Mouse (Mus musculus) heart, postnatal 10 days (tissue): ENCODE results near the gene Lyar. TPM values are rescaled to one million over a fixed set of nuclear protein-coding genes. Genes with fewer than 3 reads are reported as not detected.

Source experiments
- DNase-seq, 2 experiments: peaks; one replicate each; pipeline ENCODE4 v3.0.0; 2021
- intact Hi-C: fragments of 180-260 bp; cut with DNase I; formaldehyde crosslinking; loops from one replicate; pipeline ENCODE4 v1.15.1; 2025
- total RNA-seq, 2 experiments: library from RNA; stranded (reverse); gene quantifications; 2 replicates each; pipeline ENCODE4 v1.2.3; 2021

The Lyar gene
- total RNA-seq, 2 experiments from 2014 or later: 16.3 to 18.0 TPM

GRCm38 (mm10) chr5:38241966-38242365, 21.7 kb downstream of the Lyar start:
- intact Hi-C loops: no loop called here
- no peak for DNase-seq

GRCm38 (mm10) chr5:38255195-38255594, 34.9 kb downstream of the Lyar start:
- intact Hi-C loops: no loop called here
- no peak for DNase-seq

GRCm38 (mm10) chr5:38255644-38256043, 35.4 kb downstream of the Lyar start:
- DNase-seq: no peak
- intact Hi-C loops: no loop called here

GRCm38 (mm10) chr5:38256551-38256950, 36.3 kb downstream of the Lyar start:
- DNase-seq: no peak
- intact Hi-C loops: no loop called here

- DNase-seq: no peak
- intact Hi-C loops: no loop called here
Observed at GRCm38 (mm10) chr5:38258034-38258772, 37.9 kb downstream of the Lyar start.

- intact Hi-C loops: no loop called here
- DNase-seq: no peak
Observed at GRCm38 (mm10) chr5:38258773-38259146, 38.5 kb downstream of the Lyar start.

GRCm38 (mm10) chr5:38259455-38260106, 39.3 kb downstream of the Lyar start:
- DNase-seq: no peak
- intact Hi-C loops: no loop called here

GRCm38 (mm10) chr5:38260107-38260682, 39.9 kb downstream of the Lyar start, which contains the start of gene Tmem128:
TSS of gene Tmem128 (plus strand) at chr5:38260185.
- intact Hi-C loops: no loop called here
- DNase-seq: peak; percentile 77 to 81

GRCm38 (mm10) chr5:38270942-38271341, 50.7 kb downstream of the Lyar start:
- intact Hi-C loops: no loop called here
- no peak for DNase-seq

- intact Hi-C loops: no loop called here
- no peak for DNase-seq
Observed at GRCm38 (mm10) chr5:38273831-38274230, 53.6 kb downstream of the Lyar start.

- intact Hi-C loops: no loop called here
- no peak for DNase-seq
Observed at GRCm38 (mm10) chr5:38275771-38276170, 55.5 kb downstream of the Lyar start, which contains the start of gene Otop1. TSS of gene Otop1 (plus strand) at chr5:38275972.

- DNase-seq: no peak
- intact Hi-C loops: no loop called here
Observed at GRCm38 (mm10) chr5:38276451-38276850, 56.2 kb downstream of the Lyar start.

GRCm38 (mm10) chr5:38277098-38277866, 57.0 kb downstream of the Lyar start:
- peak in 1 of 2 experiments; percentile 7 for DNase-seq
- intact Hi-C loops: no loop called here

- intact Hi-C loops: no loop called here
- no peak for DNase-seq
Observed at GRCm38 (mm10) chr5:38277936-38278600, 57.8 kb downstream of the Lyar start.

- DNase-seq: no peak
- intact Hi-C loops: no loop called here
Observed at GRCm38 (mm10) chr5:38280075-38280474, 59.8 kb downstream of the Lyar start.

Other genes starting within 250 kb of the Lyar start
- 10 to 100 TPM; 20.9 to 22.2 TPM for gene Stx18, start 181.7 kb upstream of the Lyar start, total RNA-seq
- 10 to 100 TPM; 16.4 to 19.0 TPM for gene Nsg1, start 60.6 kb upstream of the Lyar start, total RNA-seq
- gene Zbtb49, start within 50 bp of the Lyar start, total RNA-seq: 1 to 10 TPM; 6.8 to 7.0 TPM
- 10 to 100 TPM; 20.8 to 23.3 TPM for gene Tmem128, start 39.7 kb downstream of the Lyar start, total RNA-seq
- 1 to 10 TPM; 1.8 to 8.2 TPM for gene Otop1, start 55.5 kb downstream of the Lyar start, total RNA-seq
- gene Drd5, start 98.9 kb downstream of the Lyar start, total RNA-seq: not detected